Mouse (Mus musculus): ENCODE results near the gene Dnah14.

The Dnah14 gene

DNA sequence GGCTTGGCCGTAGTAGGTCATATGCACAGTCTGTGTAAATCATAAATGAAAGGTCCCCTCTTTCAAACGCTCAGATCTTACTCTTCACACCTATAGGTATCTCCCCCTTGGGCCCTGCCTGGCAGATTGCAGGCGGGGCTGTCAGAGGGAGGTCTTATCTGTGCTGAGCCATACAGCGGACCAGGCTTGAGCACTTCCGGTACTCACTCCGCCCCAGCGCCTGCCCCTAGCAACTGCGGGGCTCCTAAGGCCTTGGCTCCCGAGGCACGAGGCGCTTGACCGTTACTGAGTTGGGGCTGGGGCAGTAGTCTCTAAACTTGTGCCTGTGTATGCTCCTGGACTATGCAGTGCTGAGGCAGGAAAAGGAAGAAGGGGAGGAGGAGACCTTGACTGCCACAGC, at the start of gene Dnah14:
Gene Dnah14 (plus strand): TSS at position 238 of the 400 bp plus-strand sequence.
- in situ Hi-C loops (cut with MboI), result no loop called here

DNA sequence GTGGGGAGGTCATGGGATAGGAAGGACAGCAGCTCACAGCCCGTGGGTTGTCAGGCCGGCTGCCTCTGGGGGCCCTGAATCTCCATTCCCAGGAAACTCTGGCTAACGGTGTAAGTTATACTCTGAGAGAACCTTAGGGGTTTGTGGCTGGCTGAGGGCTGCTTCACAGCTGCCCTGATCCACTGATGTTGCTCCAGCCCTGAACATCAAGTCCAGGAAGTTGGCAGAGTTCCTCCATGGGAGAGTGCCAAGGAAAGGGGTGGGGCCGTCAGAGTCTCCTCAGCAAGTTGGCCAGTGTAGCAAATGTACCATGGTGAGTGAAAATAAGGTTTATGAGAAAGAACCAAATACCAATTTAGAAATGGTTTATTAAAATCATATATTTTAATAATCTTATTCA, 47.0 kb upstream of the Dnah14 start:
- in situ Hi-C loops (cut with MboI), result no loop called here

DNA sequence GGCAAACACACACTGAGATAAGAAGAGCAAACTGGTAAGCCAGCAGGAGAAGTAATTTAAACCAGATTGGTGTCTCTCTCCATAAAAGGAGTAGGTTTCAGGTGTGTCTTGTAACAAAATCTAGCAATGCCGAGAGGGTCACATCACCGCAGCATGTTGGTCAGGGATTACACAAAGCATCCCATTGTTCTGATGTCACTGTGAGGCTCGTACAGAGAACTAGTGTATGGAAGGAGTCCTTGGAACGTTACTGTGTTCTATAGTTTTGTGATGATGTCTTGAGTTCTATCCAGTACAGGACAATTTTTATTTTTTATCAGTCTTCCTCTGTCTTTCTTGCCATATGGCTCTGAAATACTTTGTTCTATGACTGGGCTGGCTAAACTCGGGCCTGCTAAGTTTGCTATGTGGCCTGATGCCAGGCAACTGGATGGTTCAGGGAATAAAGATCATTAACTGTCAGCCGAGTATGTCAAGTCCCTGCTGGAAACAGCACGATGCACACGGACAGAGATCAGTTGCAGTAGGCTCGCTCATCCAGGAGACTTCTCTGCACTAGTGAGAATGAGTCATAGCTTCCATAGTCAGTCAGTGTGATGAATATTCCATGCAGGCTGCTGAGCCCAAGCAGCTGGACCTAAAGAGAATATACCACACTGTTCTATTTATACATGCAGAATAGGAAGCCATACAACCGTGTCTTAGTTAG, 41.0 kb upstream of the Dnah14 start:
- in situ Hi-C loops (cut with MboI), result no loop called here

DNA sequence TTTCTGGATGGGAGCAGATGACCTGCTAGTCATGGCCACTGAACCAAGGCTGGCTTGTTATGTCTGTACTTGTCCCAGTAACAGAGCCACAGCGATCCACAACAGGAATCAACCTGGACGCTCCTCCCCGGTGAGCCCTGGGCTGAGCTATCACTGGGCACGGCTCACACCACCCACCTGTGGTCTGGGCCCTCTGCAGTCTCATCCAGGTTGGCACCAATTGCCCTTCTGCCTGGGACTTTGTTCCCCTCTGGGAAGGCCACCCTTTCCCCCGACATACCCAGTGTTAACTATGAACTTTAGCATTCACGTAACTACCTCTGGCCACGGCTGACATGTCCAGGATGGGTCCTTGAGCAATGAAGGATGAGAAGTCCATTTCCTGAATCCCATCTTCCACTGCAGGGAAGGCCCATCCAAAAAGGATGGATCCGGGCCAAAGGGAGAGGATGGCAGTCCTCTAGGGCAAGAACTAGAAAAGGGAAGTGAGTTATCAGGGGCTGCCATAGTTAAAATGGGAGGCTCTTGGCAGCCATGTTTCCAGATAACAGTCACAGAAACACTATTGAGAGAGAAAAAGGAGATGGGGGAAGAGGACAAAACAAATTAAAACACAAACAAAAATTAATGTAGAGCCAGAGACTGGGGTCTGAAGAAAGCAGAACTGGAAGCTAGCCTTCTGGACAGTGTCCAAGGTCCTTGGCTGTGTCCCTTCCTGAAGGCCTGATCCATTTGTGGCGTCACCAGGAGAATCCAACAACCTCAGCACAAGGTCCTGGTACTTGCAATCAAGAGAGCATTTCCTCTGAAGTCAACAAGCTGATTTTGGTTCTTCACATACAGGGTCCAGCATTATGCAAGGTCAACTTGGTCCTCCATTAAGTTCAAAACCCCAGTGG, 38.5 kb upstream of the Dnah14 start:
- in situ Hi-C loops (cut with MboI), result no loop called here

DNA sequence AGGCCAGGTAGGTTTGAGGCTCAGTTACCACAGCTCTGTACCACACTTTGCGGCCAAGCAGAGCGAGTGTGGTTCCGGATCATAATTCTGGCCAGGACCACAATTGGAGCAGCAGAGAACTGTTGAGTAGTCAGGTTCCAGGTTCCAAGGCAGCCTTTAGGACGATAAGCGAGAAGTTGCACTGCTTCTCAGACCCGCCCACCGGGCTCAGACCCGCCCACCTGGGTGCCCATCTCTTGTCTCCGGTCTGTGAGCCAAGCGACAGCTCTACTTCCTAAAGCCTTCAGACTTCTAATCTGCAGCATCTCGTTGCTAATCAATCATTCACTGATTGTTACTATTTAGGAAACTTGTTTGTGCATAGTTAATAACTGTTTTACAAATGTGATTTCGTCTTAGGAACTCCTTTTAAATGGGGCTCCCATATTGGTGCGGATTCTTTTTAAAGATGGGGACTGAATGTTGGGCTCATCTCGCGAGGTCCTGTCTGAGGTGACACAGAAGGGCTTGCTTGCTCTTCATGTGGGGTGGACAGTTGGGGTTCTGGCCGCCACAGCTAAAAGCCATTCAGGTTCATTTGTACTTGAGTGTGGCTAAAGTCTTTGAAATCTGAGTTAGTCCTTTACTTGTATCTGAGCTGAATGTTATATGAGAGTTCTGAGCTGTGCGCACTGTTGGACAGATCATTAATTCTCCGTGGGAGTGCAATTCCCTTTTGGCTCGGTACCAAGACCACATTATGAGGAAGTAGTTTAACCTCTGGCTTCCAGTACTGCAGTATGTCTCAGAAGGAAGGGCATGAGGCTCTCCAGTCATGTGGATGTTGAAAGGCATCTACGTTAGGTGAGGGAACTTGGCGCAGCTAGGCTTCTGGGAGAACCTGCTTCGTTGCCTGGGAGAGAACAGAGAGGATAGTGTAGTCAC, 36.3 kb upstream of the Dnah14 start:
- in situ Hi-C loops (cut with MboI), result no loop called here

DNA sequence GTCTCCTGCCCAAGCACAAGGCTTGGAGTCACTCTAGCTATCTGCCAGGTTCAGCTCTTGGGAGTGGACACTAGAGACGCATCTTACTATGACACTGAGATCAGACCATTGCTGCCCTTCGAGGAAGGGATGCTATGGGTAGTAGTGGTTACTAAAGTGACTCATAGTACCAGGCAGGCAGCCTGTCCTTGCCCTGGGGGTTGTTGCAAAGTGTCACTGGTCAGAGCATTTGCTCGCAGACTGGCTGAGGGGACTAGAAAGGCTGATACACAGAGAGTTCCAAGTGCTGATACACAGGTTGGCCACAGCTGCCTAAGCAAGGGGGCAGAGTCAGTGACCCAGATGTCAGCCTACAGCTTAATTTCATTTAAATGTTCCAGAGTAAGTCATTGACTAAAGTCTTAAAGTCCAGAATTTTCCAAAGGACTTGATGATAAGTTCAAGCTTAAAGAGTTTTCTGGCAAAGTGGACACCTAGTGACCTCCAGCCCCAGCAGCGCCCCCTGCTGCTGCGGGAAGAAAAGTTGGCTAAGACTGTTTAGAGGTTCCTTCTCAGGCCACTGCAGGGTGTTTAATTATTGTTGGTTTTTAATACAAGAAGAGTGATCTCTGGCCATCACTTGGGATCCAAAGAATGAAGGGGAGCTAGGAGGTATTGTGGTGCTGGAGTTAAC, 32.5 kb upstream of the Dnah14 start:
- in situ Hi-C loops (cut with MboI), result no loop called here

DNA sequence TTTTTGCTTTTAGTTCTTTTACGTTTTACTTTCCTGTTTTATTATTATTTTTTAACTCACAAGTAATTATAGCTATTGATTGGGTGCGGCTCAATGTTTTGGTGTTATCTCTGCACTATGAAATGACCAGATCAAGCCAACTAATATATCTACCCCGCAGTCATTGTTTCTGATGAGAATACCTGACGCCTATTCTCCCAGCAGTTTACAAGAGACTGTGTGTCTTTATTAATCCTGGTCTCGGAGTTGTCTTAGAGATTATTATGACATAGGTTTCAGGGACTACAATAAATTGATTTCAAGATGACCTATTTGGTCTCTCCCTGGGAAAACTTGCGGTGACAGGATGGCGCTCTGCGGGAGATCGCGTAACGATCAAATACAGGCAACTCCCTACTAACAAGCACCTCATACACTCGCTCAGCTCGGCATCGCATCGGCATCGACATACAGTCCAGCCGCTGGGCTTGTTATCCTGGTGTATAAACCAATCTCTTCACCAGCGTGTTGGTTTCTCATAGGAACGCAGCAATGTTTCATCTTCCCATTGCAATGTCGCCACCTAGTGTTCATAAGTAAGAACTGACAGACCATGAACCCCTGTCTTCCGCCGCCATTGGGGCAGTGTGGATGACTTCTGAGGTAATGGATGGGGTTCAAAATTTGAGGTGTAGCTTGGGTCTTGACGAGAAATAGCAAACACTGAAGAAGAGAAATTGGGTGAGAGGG, 31.2 kb upstream of the Dnah14 start:
- in situ Hi-C loops (cut with MboI), result no loop called here

DNA sequence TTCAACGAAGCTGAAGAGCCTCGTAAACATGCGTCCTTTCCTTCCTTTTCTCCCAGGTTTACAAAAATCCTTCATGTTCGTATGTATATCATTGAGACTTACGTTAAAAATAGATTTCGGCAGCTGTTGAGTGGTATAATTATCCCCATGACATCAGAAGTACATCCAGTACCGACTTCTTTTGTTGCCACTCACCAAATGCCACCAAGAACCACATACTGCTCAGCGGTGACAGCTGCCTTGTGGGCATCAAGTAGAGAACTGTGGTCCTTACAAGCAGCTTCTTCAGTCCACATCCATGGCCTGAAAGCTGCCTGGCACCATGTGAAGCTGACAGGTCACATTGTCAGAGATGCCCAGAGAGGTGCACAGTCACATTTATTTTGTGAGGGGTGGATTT, 26.4 kb upstream of the Dnah14 start:
- in situ Hi-C loops (cut with MboI), result no loop called here

DNA sequence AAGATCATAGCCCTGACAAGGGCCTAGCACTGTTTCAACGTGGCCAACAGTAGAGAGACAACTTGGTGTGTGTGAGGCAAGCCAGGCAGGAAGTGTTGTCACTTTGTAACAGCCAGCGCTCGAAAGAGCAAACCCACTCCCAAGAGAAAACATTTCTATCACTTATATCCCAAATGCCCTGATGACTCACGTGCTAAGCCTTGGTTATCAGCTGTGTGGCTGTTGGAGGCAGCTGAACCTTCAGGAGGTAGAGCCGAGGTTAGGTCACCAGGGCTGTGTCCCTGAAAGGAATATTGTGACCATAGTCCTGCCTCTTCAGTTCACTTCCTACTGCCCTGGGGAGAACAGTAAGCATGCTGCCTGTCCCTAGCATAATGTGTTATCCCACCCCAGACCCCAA, 25.5 kb upstream of the Dnah14 start:
- in situ Hi-C loops (cut with MboI), result no loop called here

DNA sequence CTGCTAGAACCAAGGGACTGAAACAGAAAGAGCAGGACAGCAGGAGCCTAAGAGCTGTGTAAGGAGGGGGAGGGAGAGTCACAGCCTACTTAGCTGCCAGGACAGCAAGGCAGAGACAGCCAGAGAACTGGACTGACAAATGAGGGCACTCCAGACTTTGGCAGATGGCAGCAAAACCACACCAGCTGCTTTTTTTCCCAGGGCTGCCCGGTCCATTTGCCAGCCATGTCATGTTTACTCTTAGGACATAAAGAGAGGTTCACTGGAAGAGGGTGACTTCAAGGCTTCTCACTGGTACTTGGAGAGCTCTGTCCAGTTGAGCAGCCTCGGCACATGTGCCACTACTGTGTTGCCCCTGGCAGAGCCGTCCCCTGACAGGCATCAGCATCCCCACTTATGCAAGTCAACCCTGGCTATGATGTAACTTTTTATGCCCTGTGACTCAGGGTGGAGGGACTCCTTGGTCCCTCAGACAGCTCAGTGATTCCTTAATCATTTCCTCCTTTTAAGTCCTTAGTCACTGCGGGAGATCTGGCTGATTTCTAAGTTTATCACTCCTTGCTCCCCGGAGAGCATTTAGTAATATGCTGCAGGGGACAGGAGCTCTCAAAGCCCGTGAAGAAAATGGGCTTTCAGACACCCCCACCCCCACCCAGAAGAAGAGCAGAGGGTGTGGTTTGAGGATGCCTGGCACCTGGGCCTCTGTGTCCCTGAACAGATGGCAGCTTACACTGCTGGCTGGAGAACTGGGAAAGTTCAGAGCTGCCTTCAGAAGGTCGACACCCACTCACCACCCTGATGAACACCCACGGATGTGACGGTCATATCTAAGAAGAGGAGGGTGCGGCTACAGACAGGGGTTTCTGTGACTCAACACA, 23.6 kb upstream of the Dnah14 start:
- in situ Hi-C loops (cut with MboI), result no loop called here

DNA sequence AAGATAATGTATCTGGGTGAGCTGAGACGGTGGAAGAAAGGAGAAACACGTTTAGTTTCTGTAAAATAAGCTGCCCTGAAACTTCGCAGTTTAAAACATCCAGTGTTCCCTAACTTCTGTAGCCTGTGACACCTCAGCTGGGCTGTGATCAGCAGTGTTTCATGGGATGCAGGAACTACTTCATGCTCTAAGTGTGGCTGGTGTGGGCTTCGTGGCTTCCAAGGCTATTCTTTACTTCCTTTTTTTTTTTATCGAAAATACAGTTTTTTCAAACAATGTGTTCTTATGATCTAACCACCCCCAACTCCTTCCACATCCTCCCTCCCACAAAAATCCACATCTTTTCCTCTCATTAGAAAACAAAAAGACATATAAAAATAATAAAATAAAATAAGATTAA, 20.9 kb upstream of the Dnah14 start:
- in situ Hi-C loops (cut with MboI), result no loop called here

DNA sequence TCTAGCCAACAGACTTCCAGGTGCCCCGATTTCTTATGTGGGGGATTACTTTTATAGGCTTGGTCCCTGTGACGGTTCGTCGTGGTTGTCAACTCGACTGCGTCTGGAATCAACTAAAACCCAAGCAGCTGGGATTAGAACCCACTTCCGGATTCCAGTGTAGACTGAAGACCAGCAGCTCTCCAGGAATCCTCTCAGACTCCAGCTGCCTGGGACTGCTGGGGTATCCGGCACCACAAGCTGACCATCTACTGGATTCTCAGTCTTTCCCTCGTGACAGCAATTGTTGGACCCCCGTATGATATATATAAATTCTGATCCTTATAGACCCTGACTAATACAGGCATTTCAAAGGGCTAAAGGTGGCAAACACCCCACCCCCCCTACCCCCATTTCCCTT, 16.7 kb upstream of the Dnah14 start:
- in situ Hi-C loops (cut with MboI), result no loop called here

DNA sequence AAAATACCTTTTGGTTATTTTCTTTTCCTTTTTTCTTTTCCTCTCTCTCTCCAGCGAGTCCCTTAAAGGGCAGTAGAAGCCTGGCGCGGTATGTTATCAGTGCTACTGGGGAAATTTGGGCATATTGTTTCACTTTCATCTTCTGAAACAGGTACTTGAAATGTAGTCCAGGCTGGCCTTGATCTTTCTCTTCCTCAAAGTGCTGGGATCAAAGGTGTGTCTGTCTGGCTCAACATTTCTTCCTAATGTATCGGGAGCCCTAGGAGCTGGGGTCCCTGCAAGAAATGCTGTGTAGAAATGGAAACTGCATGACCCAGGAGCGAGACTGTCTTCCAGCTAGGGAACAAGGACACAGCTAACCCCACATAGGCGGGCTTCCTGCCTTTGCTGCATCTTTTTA, 16.0 kb upstream of the Dnah14 start:
- in situ Hi-C loops (cut with MboI), result no loop called here

DNA sequence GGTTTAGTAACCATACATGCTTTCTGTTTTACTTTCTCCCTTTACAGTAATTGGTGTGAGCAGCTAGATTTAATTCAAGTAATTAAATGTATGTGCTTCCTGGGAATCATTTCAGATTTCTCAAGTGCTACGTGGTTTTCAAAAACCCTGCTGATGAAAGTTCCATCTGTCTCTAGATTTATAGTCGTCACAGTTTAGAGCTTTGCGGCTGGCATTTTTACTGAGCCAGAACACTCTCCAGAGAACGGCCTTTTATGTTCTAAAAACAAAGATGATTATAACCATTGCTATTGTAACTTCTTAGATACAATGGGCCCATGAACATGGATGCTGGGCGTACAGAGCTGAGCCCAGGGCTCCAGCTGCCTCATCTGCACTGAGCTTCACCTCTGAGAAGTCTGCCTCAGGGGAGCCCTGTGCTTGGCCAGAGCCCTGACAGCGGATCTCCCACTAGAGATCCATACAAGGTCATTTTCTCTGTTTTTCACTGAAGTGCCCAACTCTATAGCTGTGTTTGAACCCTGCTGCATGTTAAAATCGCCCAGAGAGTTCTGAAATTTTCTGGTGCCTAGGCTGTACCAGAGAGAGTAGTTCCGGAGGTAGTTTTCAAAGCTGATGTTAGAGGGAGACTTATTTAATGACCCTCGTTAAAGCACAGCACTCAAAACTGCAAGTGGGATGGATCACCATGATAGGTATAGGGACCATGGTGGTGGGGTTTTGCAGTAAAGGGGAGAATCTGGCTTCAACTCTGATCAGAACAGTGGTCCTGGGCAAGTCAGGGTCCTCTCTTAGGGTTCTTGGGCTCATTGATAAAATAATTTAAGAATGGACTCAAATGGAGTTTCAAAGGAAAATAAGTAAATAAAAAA, 15.2 kb upstream of the Dnah14 start:
- in situ Hi-C loops (cut with MboI), result no loop called here

DNA sequence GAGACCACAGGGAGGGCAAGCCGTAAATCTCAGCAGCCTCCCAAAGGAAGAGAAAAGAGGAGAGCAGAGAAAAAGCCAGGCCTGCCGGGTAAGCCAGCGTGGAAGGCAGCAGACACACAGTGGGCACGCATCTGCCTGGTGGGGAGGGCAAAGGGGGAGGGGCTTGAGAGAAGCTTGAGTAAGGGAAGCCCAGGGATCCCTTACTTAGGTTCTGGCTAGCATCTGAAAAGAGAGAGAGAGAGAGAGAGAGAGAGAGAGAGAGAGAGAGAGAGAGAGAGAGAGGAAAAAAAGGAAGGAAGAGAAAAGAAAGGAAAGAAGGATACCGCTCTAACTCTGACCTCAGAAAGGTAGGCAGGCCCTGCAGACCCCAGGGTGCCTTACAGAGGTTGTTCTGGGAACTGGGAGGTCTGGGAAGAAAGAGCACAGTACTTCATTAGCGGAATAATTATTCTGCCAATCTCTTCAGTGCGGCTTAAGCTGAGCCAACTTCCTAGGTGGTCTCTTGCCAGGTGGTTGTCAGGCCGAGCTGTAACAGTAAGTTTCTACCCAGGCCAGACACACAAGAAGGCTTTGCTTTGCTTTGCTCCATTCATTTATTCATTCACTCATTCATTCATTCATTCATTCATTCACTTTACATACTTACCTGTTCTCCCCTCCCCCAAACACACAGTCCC, 14.5 kb upstream of the Dnah14 start:
- in situ Hi-C loops (cut with MboI), result no loop called here

DNA sequence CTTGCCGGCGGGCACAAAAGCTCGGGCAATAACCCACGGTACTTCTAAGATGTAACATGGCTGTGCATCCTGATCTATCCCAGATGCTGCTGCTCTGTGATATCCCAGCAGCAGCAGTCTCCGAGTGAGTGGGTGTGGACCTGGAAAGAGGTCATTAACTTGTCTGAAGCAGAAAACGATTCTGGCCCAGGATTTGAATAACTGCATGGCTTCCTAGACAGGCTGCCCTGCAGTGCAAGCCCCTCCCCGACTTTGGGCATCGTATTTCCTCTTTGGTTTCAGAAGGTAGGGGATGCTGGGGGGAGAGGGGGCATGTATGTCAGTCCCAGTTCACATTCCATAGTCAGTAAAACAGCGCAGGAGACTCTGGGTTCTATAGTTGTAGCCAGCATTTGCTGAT, 6.9 kb upstream of the Dnah14 start:
- in situ Hi-C loops (cut with MboI), result no loop called here

DNA sequence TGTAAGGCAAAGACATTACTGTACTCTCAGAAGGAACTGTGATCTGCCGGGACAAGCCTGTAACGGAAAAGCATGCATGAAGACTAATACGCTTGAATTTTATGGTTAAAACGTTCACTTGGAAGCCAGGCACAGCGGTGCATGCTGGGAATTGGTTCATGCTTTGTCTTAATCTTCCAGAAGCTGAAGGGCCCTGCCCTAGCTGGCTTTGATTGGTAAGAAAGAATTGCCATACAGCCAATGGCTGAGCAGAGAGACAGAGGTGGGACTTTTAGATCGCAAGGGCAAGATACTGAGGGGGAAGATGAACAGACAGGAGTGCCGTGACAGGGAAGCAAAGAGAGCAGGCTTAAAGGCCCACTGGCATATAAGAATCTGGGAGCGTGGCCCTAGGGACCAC, 6.8 kb downstream of the Dnah14 start:
- in situ Hi-C loops (cut with MboI), result no loop called here

DNA sequence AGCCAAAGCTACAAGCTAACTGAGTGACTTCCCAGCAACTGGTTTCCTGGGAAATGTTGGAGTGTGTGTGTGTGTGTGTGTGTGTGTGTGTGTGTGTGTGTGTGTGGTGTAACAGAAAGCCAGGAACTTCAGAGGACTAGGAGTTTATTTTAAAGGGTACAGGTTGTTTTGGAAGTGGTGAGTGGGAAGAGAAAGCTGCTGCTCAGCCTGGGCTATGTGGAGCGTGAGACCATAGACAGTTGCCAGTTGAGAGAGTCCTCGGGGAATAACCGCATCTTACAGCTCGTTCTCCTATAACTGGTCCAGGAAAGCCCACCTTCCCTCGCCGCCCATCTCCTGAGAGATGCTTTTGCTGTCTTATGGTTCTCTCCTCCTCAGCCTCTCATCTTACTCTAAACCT, 12.8 kb downstream of the Dnah14 start:
- in situ Hi-C loops (cut with MboI), result no loop called here

Data from mature B cell (primary cell).